In the genomic region with DNA sequence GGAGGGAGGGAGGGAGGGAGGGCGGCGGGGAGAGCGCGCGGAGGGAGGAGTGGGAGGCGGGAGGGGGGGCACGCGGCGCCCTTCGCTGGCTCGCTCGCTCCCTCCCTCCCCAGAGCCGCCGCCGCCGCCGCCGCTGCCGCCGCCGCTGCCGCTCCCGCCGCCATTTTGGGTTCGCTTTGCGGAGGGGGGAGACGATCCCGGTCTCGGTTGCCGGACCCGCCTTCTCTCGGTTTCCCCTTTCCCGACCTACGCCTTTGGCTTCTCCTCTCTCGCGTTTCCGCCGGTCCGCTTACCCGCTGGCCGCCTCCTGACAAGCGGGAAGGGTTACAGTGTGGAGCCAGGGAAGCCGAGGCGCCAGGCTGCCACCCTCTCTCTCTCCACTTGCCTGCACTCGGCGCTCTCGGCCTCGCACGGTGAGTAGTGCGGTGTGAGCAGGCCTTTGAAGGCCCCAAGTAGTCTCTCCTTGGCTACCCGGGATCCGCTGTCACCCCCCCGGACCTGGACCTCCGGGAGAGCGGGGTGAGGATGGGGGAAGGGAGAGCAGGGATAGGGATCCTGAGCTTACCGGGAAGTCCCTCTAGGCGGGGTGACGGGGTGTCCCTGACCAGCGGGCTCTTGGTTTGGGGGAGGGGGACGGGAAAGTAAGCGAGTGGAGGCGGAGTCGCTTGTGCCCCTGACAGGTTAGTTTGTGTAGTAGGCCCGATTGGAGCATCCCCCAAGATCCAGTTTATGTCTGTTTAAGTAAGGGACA, we compare ENCODE assay signal across 1 mouse cellular context.
TF ChIP-seq lines count a peak whose summit lies in the region.

Ash1l (plus strand) TSS at position 47 of the 751 bp plus-strand sequence.
Dap3 (minus strand) TSS at position 606 of the 751 bp plus-strand sequence.

TF ChIP-seq in MEL, 35 proteins besides CTCF, POLR2A, EP300 and RAD21 (continued from another document):
- TF ChIP-seq SIN3A (IDR thresholded peaks at IDR 0.05; ENCODE audit: low read length) (peak; percentile 82), JUND (IDR thresholded peaks at IDR 0.05; ENCODE audit: low read depth, low read length) (no peak), MEF2A (IDR thresholded peaks at IDR 0.05; ENCODE audit: extremely low read depth, insufficient replicate concordance, low read depth, low read length, poor library complexity, severe bottlenecking) (no peak), ETS1 (IDR thresholded peaks at IDR 0.05; ENCODE audit: low read depth, low read length) (no peak), MAX (IDR thresholded peaks at IDR 0.05; ENCODE audit: low read length) (no peak), RCOR1 (IDR thresholded peaks at IDR 0.05; ENCODE audit: low read depth, low read length) (0 out of 2 replicates have a peak, but pooled peaks have one; percentile 5), CHD1 (IDR thresholded peaks at IDR 0.05; ENCODE audit: low read depth, low read length) (no peak), POLR2AphosphoS2 (IDR thresholded peaks at IDR 0.05; ENCODE audit: low read length) (no peak), TCF12 (IDR thresholded peaks at IDR 0.05; ENCODE audit: low read depth, low read length) (peak; percentile 19; the same call in 1 of the 2 replicates), ZKSCAN1 (IDR thresholded peaks at IDR 0.05; ENCODE audit: low read depth, low read length) (no peak), ZMIZ1 (IDR thresholded peaks at IDR 0.05; ENCODE audit: low read depth, low read length) (no peak; the same call in 1 of the 2 replicates), ELF1 (IDR thresholded peaks at IDR 0.05; ENCODE audit: low read depth, low read length) (no peak), UBTF (IDR thresholded peaks at IDR 0.05; ENCODE audit: borderline replicate concordance, insufficient read depth, low read depth, low read length) (peak; percentile 62; the same call in 1 of the 2 replicates), KAT2A (conservative IDR thresholded peaks at IDR 0.05; ENCODE audit: low read depth, low read length) (no peak; the same call in 1 of the 2 replicates), TBP (IDR thresholded peaks at IDR 0.05; ENCODE audit: low read depth, low read length) (no peak; the same call in 1 of the 2 replicates), MYB (IDR thresholded peaks at IDR 0.05; ENCODE audit: low read depth, low read length) (no peak), NELFE (IDR thresholded peaks at IDR 0.05; ENCODE audit: low read depth, low read length) (peak; percentile 4; the same call in 1 of the 2 replicates)
